Mouse (Mus musculus) A20 (cell line): ENCODE results near the gene Bet1l.

Experiments used
- DNase-seq: peaks from one replicate; pipeline ENCODE4 v3.0.0-alpha.2; 2011; ENCODE audit warnings: low read depth, low spot score

The Bet1l gene

GRCm38 (mm10) chr7:140858746-140859145, 1.4 kb upstream of the Bet1l start:
- no peak for DNase-seq

GRCm38 (mm10) chr7:140856785-140857549, 410 bp downstream of the Bet1l start, which contains the start of gene Ric8a:
Gene Ric8a, plus strand, starts transcription at chr7:140856957.
- peak; percentile 89 for DNase-seq

GRCm38 (mm10) chr7:140855860-140856784, 1.3 kb downstream of the Bet1l start, which contains the start of gene Gm45785:
Gene Gm45785, minus strand, starts transcription at chr7:140856331.
- peak; percentile 95 for DNase-seq

- DNase-seq = no peak
Measured at GRCm38 (mm10) chr7:140855181-140855580, 2.2 kb downstream of the Bet1l start.

- DNase-seq = no peak
Measured at GRCm38 (mm10) chr7:140854483-140854882, 2.9 kb downstream of the Bet1l start.

GRCm38 (mm10) chr7:140853386-140853785, 4.0 kb downstream of the Bet1l start:
- DNase-seq = no peak

- DNase-seq = no peak
Measured at GRCm38 (mm10) chr7:140851916-140852315, 5.5 kb downstream of the Bet1l start.

GRCm38 (mm10) chr7:140848591-140848990, 8.8 kb downstream of the Bet1l start:
- no peak for DNase-seq

GRCm38 (mm10) chr7:140847755-140848580, 9.4 kb downstream of the Bet1l start, which contains the start of gene Odf3:
Gene Odf3, plus strand, starts transcription at chr7:140847805.
- no peak for DNase-seq

- DNase-seq = no peak
Measured at GRCm38 (mm10) chr7:140846676-140847075, 10.7 kb downstream of the Bet1l start.

- DNase-seq = no peak
Measured at GRCm38 (mm10) chr7:140845683-140846082, 11.7 kb downstream of the Bet1l start.

- peak; percentile 85 for DNase-seq
Measured at GRCm38 (mm10) chr7:140844905-140845665, 12.3 kb downstream of the Bet1l start, which contains the start of gene Scgb1c1. Gene Scgb1c1, plus strand, starts transcription at chr7:140845547.

GRCm38 (mm10) chr7:140843806-140844205, 13.6 kb downstream of the Bet1l start:
- no peak for DNase-seq

GRCm38 (mm10) chr7:140840750-140841735, 16.3 kb downstream of the Bet1l start:
- DNase-seq = no peak

GRCm38 (mm10) chr7:140839556-140839955, 17.8 kb downstream of the Bet1l start:
- no peak for DNase-seq

- DNase-seq = no peak
Measured at GRCm38 (mm10) chr7:140836243-140837115, 20.9 kb downstream of the Bet1l start.

- DNase-seq = no peak
Measured at GRCm38 (mm10) chr7:140835758-140836087, 21.7 kb downstream of the Bet1l start.

- no peak for DNase-seq
Measured at GRCm38 (mm10) chr7:140834968-140835757, 22.2 kb downstream of the Bet1l start, which contains the start of gene Urah. Gene Urah, plus strand, starts transcription at chr7:140835018.
